Mouse (Mus musculus) embryonic facial prominence, embryonic 10.5 days (tissue): ENCODE measurements around the gene Cpt1b. TPM values are rescaled to one million over a fixed set of nuclear protein-coding genes. Genes with fewer than 3 reads are reported as not detected.

Source experiments
- DNase-seq: peaks from one replicate; pipeline ENCODE4 v3.0.0-alpha.2; 2017; ENCODE audit warnings: low spot score
- H3K27ac ChIP-seq: fragments of 300-500 bp; sonication (generic); replicated peaks from 2 replicates; pipeline ENCODE4 v1.5.1; 2016; ENCODE audit warnings: mild to moderate bottlenecking
- H3K27me3 ChIP-seq: fragments of 300-500 bp; sonication (generic); replicated peaks from 2 replicates; pipeline ENCODE4 v1.6.1; 2016; ENCODE audit warnings: low read depth, mild to moderate bottlenecking; ENCODE audit not compliant: poor library complexity, severe bottlenecking
- H3K36me3 ChIP-seq: fragments of 300-500 bp; sonication (generic); replicated peaks from 2 replicates; pipeline ENCODE4 v1.6.1; 2016; ENCODE audit warnings: mild to moderate bottlenecking, moderate library complexity
- H3K4me1 ChIP-seq: fragments of 300-500 bp; sonication (generic); 2 replicates; pipeline ENCODE4 v1.6.1; 2016
- H3K4me3 ChIP-seq: fragments of 300-500 bp; sonication (generic); 2 replicates; pipeline ENCODE4 v1.5.1; 2016; ENCODE audit warnings: mild to moderate bottlenecking, moderate library complexity
- H3K9me3 ChIP-seq: fragments of 300-500 bp; sonication (generic); 2 replicates; pipeline ENCODE4 v1.6.1; 2016; ENCODE audit warnings: mild to moderate bottlenecking
- WGBS: fragments of 180-500 bp; shearing (Covaris S2); methylation state at CpG from one replicate; pipeline ENCODE4 v1.1.7; 2016; 5-methylcytosine and 5-hydroxymethylcytosine counted together
- polyA plus RNA-seq: library from polyadenylated mRNA; unstranded; fragments of >200 nt; fragmentation: Nextera tagmentation; extraction: Ambion mirVana; gene quantifications from 2 replicates; pipeline ENCODE4 v1.2.1, GENCODE M21; 2016

Cpt1b gene
- polyA plus RNA-seq, 1 experiment from 2014 or later: 0.66 TPM

GRCm38 (mm10) chr15:89402471-89402870 is 23.2 kb downstream of the Cpt1b start:
- no peak overlapping the region for H3K27ac ChIP-seq
- H3K36me3 ChIP-seq: no peaks in the 10 kb centered on the region
- no peak overlapping the region for H3K4me3 ChIP-seq
- DNase-seq: no peak
- no peaks in the 10 kb centered on the region for H3K27me3 ChIP-seq
- WGBS: 86% methylated on average over 1 of the region's 1 CpGs
- no peaks in the 10 kb centered on the region for H3K4me1 ChIP-seq
- H3K9me3 ChIP-seq: peaks cover 2% of the 10 kb centered on the region; the same call in 1 of the 2 replicates

- no peaks in the 10 kb centered on the region for H3K4me1 ChIP-seq
- H3K27ac ChIP-seq: no peak overlapping the region
- no peak for DNase-seq
- H3K9me3 ChIP-seq: no peaks in the 10 kb centered on the region
- H3K4me3 ChIP-seq: no peak overlapping the region
- no peaks in the 10 kb centered on the region for H3K27me3 ChIP-seq
- 71% methylated on average over 1 of the region's 1 CpGs for WGBS
- no peaks in the 10 kb centered on the region for H3K36me3 ChIP-seq
These were observed 25.9 kb downstream of the Cpt1b start for GRCm38 (mm10) chr15:89399716-89400115.

GRCm38 (mm10) chr15:89398146-89398545 is 27.5 kb downstream of the Cpt1b start:
- Histone ChIP-seq H3K27me3 (no peaks in the 10 kb centered on the region), H3K36me3 (no peaks in the 10 kb centered on the region), H3K4me1 (no peaks in the 10 kb centered on the region), H3K9me3 (no peaks in the 10 kb centered on the region), H3K27ac (no peak overlapping the region), H3K4me3 (no peak overlapping the region)
- no peak for DNase-seq
- WGBS: 80% methylated on average over 2 of the region's 2 CpGs

GRCm38 (mm10) chr15:89396883-89397282 is 28.8 kb downstream of the Cpt1b start:
- Histone ChIP-seq H3K27ac (no peak overlapping the region), H3K9me3 (no peaks in the 10 kb centered on the region), H3K4me1 (no peaks in the 10 kb centered on the region), H3K4me3 (no peak overlapping the region), H3K27me3 (no peaks in the 10 kb centered on the region), H3K36me3 (no peaks in the 10 kb centered on the region)
- no peak for DNase-seq
- WGBS: 87% methylated on average over 4 of the region's 4 CpGs

GRCm38 (mm10) chr15:89390081-89390480 is 35.6 kb downstream of the Cpt1b start:
- no peak overlapping the region for H3K27ac ChIP-seq
- no peak for DNase-seq
- WGBS: 93% methylated on average over 10 of the region's 10 CpGs
- no peaks in the 10 kb centered on the region for H3K36me3 ChIP-seq
- 0 out of 2 replicates have a peak, but pooled peaks cover under 1% of the 10 kb centered on the region for H3K4me1 ChIP-seq
- H3K9me3 ChIP-seq: no peaks in the 10 kb centered on the region
- peaks cover 33% of the 10 kb centered on the region for H3K27me3 ChIP-seq
- H3K4me3 ChIP-seq: no peak overlapping the region

- no peaks in the 10 kb centered on the region for H3K9me3 ChIP-seq
- H3K4me3 ChIP-seq: no peak overlapping the region
- no peak for DNase-seq
- WGBS: 40% methylated on average over 12 of the region's 12 CpGs
- peaks cover 55% of the 10 kb centered on the region for H3K27me3 ChIP-seq
- no peaks in the 10 kb centered on the region for H3K36me3 ChIP-seq
- H3K4me1 ChIP-seq: 0 out of 2 replicates have a peak, but pooled peaks cover 7% of the 10 kb centered on the region
- H3K27ac ChIP-seq: no peak overlapping the region
These were observed 38.5 kb downstream of the Cpt1b start for GRCm38 (mm10) chr15:89387127-89387526.

- WGBS: 85% methylated on average over 7 of the region's 7 CpGs
- no peaks in the 10 kb centered on the region for H3K36me3 ChIP-seq
- H3K4me1 ChIP-seq: 0 out of 2 replicates have a peak, but pooled peaks cover 7% of the 10 kb centered on the region
- no peak within 1 kb of the TSS for H3K4me3 ChIP-seq
- DNase-seq: no peak
- peak within 1 kb of the TSS; percentile 24; the same call in 1 of the 2 replicates for H3K27ac ChIP-seq
- H3K27me3 ChIP-seq: peaks cover 80% of the 10 kb centered on the region
- no peaks in the 10 kb centered on the region for H3K9me3 ChIP-seq
These were observed 41.0 kb downstream of the Cpt1b start, which contains the start of gene Klhdc7b for GRCm38 (mm10) chr15:89384617-89385016. Gene Klhdc7b (plus strand): TSS chr15:89384917.

GRCm38 (mm10) chr15:89379429-89379828 is 46.2 kb downstream of the Cpt1b start:
- 11% methylated on average over 10 of the region's 10 CpGs for WGBS
- H3K4me3 ChIP-seq: peak overlapping the region; percentile 53
- H3K9me3 ChIP-seq: no peaks in the 10 kb centered on the region
- H3K36me3 ChIP-seq: no peaks in the 10 kb centered on the region
- no peak overlapping the region for H3K27ac ChIP-seq
- peaks cover 36% of the 10 kb centered on the region for H3K4me1 ChIP-seq
- H3K27me3 ChIP-seq: peaks cover 91% of the 10 kb centered on the region
- DNase-seq: peak; percentile 34

GRCm38 (mm10) chr15:89378831-89379401 is 46.7 kb downstream of the Cpt1b start, which contains the start of gene Odf3b:
Gene Odf3b (minus strand): TSS chr15:89379282.
- H3K4me1 ChIP-seq: peaks cover 41% of the 10 kb centered on the region
- H3K36me3 ChIP-seq: no peaks in the 10 kb centered on the region
- DNase-seq: peak; percentile 51
- under 1% methylated on average over 33 of the region's 33 CpGs for WGBS
- peak within 1 kb of the TSS; percentile 36; the same call in 1 of the 2 replicates for H3K27ac ChIP-seq
- no peaks in the 10 kb centered on the region for H3K9me3 ChIP-seq
- H3K27me3 ChIP-seq: peaks cover 90% of the 10 kb centered on the region
- peak within 1 kb of the TSS; percentile 53 for H3K4me3 ChIP-seq

GRCm38 (mm10) chr15:89377938-89378828 is 47.5 kb downstream of the Cpt1b start:
- H3K27ac ChIP-seq: peak overlapping the region; percentile 36; the same call in 1 of the 2 replicates
- 10% methylated on average over 46 of the region's 46 CpGs for WGBS
- peak overlapping the region; percentile 53 for H3K4me3 ChIP-seq
- H3K36me3 ChIP-seq: no peaks in the 10 kb centered on the region
- no peaks in the 10 kb centered on the region for H3K9me3 ChIP-seq
- peaks cover 47% of the 10 kb centered on the region for H3K4me1 ChIP-seq
- peaks cover 85% of the 10 kb centered on the region for H3K27me3 ChIP-seq
- peak; percentile 25 for DNase-seq

GRCm38 (mm10) chr15:89377362-89377761 is 48.3 kb downstream of the Cpt1b start:
- Histone ChIP-seq H3K27ac (no peak overlapping the region), H3K36me3 (peaks cover 6% of the 10 kb centered on the region), H3K27me3 (peaks cover 79% of the 10 kb centered on the region), H3K9me3 (no peaks in the 10 kb centered on the region), H3K4me3 (peak overlapping the region; percentile 32), H3K4me1 (peaks cover 55% of the 10 kb centered on the region)
- peak; percentile 37 for DNase-seq
- 5% methylated on average over 18 of the region's 18 CpGs for WGBS

GRCm38 (mm10) chr15:89376957-89377356 is 48.7 kb downstream of the Cpt1b start, which contains the start of gene Tymp:
Gene Tymp (minus strand): TSS chr15:89377039.
- Histone ChIP-seq H3K9me3 (no peaks in the 10 kb centered on the region), H3K27ac (no peak within 1 kb of the TSS), H3K4me1 (peaks cover 59% of the 10 kb centered on the region), H3K36me3 (peaks cover 10% of the 10 kb centered on the region), H3K4me3 (peak within 1 kb of the TSS; percentile 32), H3K27me3 (peaks cover 74% of the 10 kb centered on the region)
- no peak for DNase-seq
- WGBS: 15% methylated on average over 16 of the region's 16 CpGs
